Mouse (Mus musculus) myocyte (in vitro differentiated cells): Measurements from ENCODE around the gene Gmpr2. TPM values are rescaled to one million over a fixed set of nuclear protein-coding genes. Genes with fewer than 3 reads are reported as not detected.

ENCODE experiments used
- H3K27me3 ChIP-seq: one replicate; pipeline ENCODE4 v1.6.1; 2011; ENCODE audit not compliant: control insufficient read depth, insufficient read depth, insufficient read length
- H3K36me3 ChIP-seq: one replicate; pipeline ENCODE4 v1.6.1; 2011; ENCODE audit not compliant: control insufficient read depth, insufficient read depth
- H3K4me2 ChIP-seq: one replicate; pipeline ENCODE4 v1.6.1; 2011; ENCODE audit warnings: low read depth, control low read depth
- H3K4me3 ChIP-seq: one replicate; pipeline ENCODE4 v1.5.1; 2011; ENCODE audit warnings: mild to moderate bottlenecking, control low read depth, moderate library complexity
- H3K79me2 ChIP-seq: one replicate; pipeline ENCODE4 v1.6.1; 2011; ENCODE audit not compliant: control insufficient read depth, insufficient read depth
- H3ac ChIP-seq: one replicate; pipeline ENCODE4 v1.6.1; 2011; ENCODE audit not compliant: control insufficient read depth, insufficient read length
- CEBPB ChIP-seq: IDR thresholded peaks from 2 replicates; pipeline ENCODE4 v1.6.1; 2011; ENCODE audit warnings: mild to moderate bottlenecking, moderate library complexity; ENCODE audit not compliant: poor library complexity, insufficient read depth, severe bottlenecking
- E2F4 ChIP-seq: IDR thresholded peaks from one replicate; pipeline ENCODE4 v1.6.1; 2011; ENCODE audit warnings: mild to moderate bottlenecking, control low read depth, moderate library complexity; ENCODE audit not compliant: insufficient read depth
- MAX ChIP-seq: IDR thresholded peaks from one replicate; pipeline ENCODE4 v1.6.1; 2011; ENCODE audit warnings: low read depth, mild to moderate bottlenecking, control low read depth
- MYOD1 ChIP-seq, 3 experiments: IDR thresholded peaks; one replicate each; pipeline ENCODE4 v1.6.1; 2011; ENCODE audit warnings: control low read depth in 2 of 3, low read depth in 2 of 3, mild to moderate bottlenecking in 2 of 3, moderate library complexity in 1 of 3; ENCODE audit not compliant: insufficient read length in 2 of 3, control insufficient read depth in 1 of 3
- MYOG ChIP-seq, 3 experiments: IDR thresholded peaks; one replicate each; pipeline ENCODE4 v1.6.1; 2011; ENCODE audit warnings: control low read depth in 2 of 3, low read depth in 2 of 3, mild to moderate bottlenecking in 2 of 3; ENCODE audit not compliant: insufficient read length in 2 of 3, control insufficient read depth in 1 of 3, insufficient read depth in 1 of 3
- POLR2A ChIP-seq: IDR thresholded peaks from one replicate; pipeline ENCODE4 v1.6.1; 2011; ENCODE audit warnings: low read depth, mild to moderate bottlenecking, control low read depth, moderate library complexity; ENCODE audit not compliant: insufficient read length
- POLR2AphosphoS2 ChIP-seq: IDR thresholded peaks from one replicate; pipeline ENCODE4 v1.6.1; 2011; ENCODE audit warnings: low read depth, control low read depth; ENCODE audit not compliant: insufficient read length
- REST ChIP-seq: IDR thresholded peaks from one replicate; pipeline ENCODE4 v1.6.1; 2011; ENCODE audit warnings: mild to moderate bottlenecking, control low read depth, moderate library complexity; ENCODE audit not compliant: insufficient read depth, insufficient read length
- SRF ChIP-seq: IDR thresholded peaks from one replicate; pipeline ENCODE4 v1.6.1; 2011; ENCODE audit warnings: low read depth; ENCODE audit not compliant: control insufficient read depth, insufficient read length
- TCF12 ChIP-seq: IDR thresholded peaks from one replicate; pipeline ENCODE4 v1.6.1; 2011; ENCODE audit warnings: mild to moderate bottlenecking, control low read depth; ENCODE audit not compliant: poor library complexity, insufficient read depth, severe bottlenecking
- TCF3 ChIP-seq: IDR thresholded peaks from one replicate; pipeline ENCODE4 v1.6.1; 2011; ENCODE audit warnings: low read depth, control low read depth; ENCODE audit not compliant: insufficient read length
- USF1 ChIP-seq: IDR thresholded peaks from one replicate; pipeline ENCODE4 v1.6.1; 2011; ENCODE audit warnings: low read depth, mild to moderate bottlenecking, control low read depth, moderate library complexity
- polyA plus RNA-seq: library from polyadenylated mRNA; unstranded; fragments of >200 nt; fragmentation: generic; extraction: Trizol; gene quantifications from one replicate; pipeline ENCODE4 v1.2.1, GENCODE M21; 2012; ENCODE audit warnings: missing spikeins

Gmpr2 gene
- polyA plus RNA-seq, 1 experiment, result 11.9 TPM

DNA sequence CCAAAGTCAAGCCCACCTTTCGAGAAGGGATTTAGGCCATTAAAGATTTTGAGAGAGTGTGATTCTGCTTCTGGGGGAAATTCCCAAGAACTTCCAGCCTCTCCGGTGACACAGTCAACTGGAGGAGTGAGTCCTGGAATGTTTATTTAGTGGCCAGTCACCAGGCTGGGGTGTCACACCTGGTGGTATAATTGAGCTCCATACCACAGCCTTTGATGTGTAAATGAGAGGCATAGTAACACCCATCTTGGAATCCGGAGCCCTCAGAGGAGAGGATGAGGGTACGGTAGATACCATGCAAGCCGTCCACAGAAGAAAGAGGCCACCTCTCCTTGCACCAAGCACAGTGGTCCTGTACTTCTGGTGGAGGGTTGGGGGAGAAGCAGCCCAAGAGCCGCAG lies 31.0 kb downstream of the Gmpr2 start:
- Histone ChIP-seq H3K4me3 (no peak overlapping the region), H3ac (no peak overlapping the region), H3K27me3 (peaks cover 4% of the 10 kb centered on the region), H3K79me2 (no peaks in the 10 kb centered on the region), H3K36me3 (no peaks in the 10 kb centered on the region), H3K4me2 (no peak overlapping the region)
- no peak for TF ChIP-seq MAX
- no peak for TF ChIP-seq TCF12
- no peak for TF ChIP-seq SRF
- TF ChIP-seq USF1, result no peak
- TF ChIP-seq POLR2A, result no peak
- TF ChIP-seq TCF3, result no peak
- TF ChIP-seq MYOD1 (IDR thresholded peaks at IDR 0.05; ENCODE audit: control insufficient read depth in 1 of 3, insufficient read length in 2 of 3, low read depth in 2 of 3), result no peak
- TF ChIP-seq MYOG (IDR thresholded peaks at IDR 0.05; ENCODE audit: control insufficient read depth in 1 of 3, insufficient read depth in 1 of 3, insufficient read length in 2 of 3, low read depth in 2 of 3), result no peak
- TF ChIP-seq E2F4, result no peak
- no peak for TF ChIP-seq POLR2AphosphoS2
- TF ChIP-seq REST, result no peak

GRCm38 (mm10) chr14:55706051-55706600 lies 34.4 kb downstream of the Gmpr2 start:
- Histone ChIP-seq H3K79me2 (no peaks in the 10 kb centered on the region), H3K36me3 (no peaks in the 10 kb centered on the region), H3K27me3 (no peaks in the 10 kb centered on the region), H3K4me2 (no peak overlapping the region), H3K4me3 (no peak overlapping the region), H3ac (no peak overlapping the region)
- no peak for TF ChIP-seq TCF3
- TF ChIP-seq USF1, result no peak
- no peak for TF ChIP-seq TCF12
- no peak for TF ChIP-seq POLR2AphosphoS2
- no peak for TF ChIP-seq CEBPB
- no peak for TF ChIP-seq POLR2A
- TF ChIP-seq MYOG (IDR thresholded peaks at IDR 0.05; ENCODE audit: control insufficient read depth in 1 of 3, insufficient read depth in 1 of 3, insufficient read length in 2 of 3, low read depth in 2 of 3), result no peak
- TF ChIP-seq SRF, result no peak
- TF ChIP-seq MAX, result no peak
- TF ChIP-seq E2F4, result no peak
- no peak for TF ChIP-seq MYOD1 (IDR thresholded peaks at IDR 0.05; ENCODE audit: control insufficient read depth in 1 of 3, insufficient read length in 2 of 3, low read depth in 2 of 3)
- no peak for TF ChIP-seq REST

GRCm38 (mm10) chr14:55707397-55707796 lies 35.7 kb downstream of the Gmpr2 start:
- Histone ChIP-seq H3K27me3 (no peaks in the 10 kb centered on the region), H3ac (no peak overlapping the region), H3K36me3 (no peaks in the 10 kb centered on the region), H3K79me2 (no peaks in the 10 kb centered on the region), H3K4me2 (no peak overlapping the region), H3K4me3 (no peak overlapping the region)
- no peak for TF ChIP-seq REST
- no peak for TF ChIP-seq TCF3
- TF ChIP-seq USF1, result no peak
- TF ChIP-seq E2F4, result no peak
- no peak for TF ChIP-seq MYOG (IDR thresholded peaks at IDR 0.05; ENCODE audit: control insufficient read depth in 1 of 3, insufficient read depth in 1 of 3, insufficient read length in 2 of 3, low read depth in 2 of 3)

DNA sequence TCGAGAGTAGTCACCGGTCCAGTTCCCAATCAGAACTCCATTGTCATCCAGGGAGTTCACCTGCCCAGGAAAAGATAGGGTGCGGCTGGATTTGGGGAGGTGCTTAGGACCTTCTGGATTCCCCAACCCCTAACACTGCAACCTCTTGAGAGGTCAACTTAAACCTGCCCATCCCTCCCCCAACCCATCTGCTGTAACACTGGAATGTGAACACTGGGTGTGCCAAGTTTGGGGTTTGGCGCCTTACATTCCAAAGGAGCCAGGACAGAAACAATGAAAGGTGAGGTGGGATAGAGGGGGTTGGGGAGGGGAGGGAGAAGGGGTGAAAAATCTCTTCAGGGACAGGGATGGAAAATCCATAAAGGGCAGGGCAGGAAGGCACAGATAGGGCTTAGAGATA lies 37.8 kb downstream of the Gmpr2 start:
- H3K4me2 ChIP-seq, result no peak overlapping the region
- no peak for TF ChIP-seq TCF3
- no peak for TF ChIP-seq MYOG (IDR thresholded peaks at IDR 0.05; ENCODE audit: control insufficient read depth in 1 of 3, insufficient read depth in 1 of 3, insufficient read length in 2 of 3, low read depth in 2 of 3)
- TF ChIP-seq POLR2AphosphoS2, result no peak
- TF ChIP-seq CEBPB, result no peak
- no peak for TF ChIP-seq POLR2A
- no peak for TF ChIP-seq SRF
- TF ChIP-seq MYOD1 (IDR thresholded peaks at IDR 0.05; ENCODE audit: control insufficient read depth in 1 of 3, insufficient read length in 2 of 3, low read depth in 2 of 3), result no peak
- no peak for TF ChIP-seq TCF12
- TF ChIP-seq REST, result no peak
- no peak for TF ChIP-seq MAX
- no peak for TF ChIP-seq E2F4
- TF ChIP-seq USF1, result no peak
- H3K36me3 ChIP-seq, result no peaks in the 10 kb centered on the region
- no peak overlapping the region for H3K4me3 ChIP-seq
- H3ac ChIP-seq, result no peak overlapping the region
- no peaks in the 10 kb centered on the region for H3K79me2 ChIP-seq
- no peaks in the 10 kb centered on the region for H3K27me3 ChIP-seq

DNA sequence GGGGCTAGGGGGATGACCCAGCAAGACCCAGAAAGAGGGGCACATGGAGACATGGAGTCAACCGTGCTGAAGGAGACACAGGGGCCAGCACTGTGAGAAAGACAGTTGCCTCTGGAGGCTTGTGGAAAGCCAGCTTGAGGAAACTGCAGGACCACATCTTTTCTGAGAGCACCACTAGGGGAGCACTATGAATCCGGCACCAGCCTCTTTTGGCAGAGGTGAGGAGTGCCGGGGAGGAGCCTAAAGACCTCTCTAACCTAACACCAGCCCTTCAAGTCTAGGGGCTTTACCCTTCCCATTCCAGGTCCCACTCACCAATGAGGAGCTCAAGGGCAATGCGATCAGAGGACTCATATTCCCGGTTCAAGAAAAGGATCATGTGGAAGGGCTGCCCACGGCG lies 40.0 kb downstream of the Gmpr2 start:
- Histone ChIP-seq H3ac (no peak overlapping the region), H3K36me3 (no peaks in the 10 kb centered on the region), H3K4me3 (no peak overlapping the region), H3K4me2 (no peak overlapping the region), H3K79me2 (no peaks in the 10 kb centered on the region), H3K27me3 (no peaks in the 10 kb centered on the region)
- TF ChIP-seq USF1 (no peak), MYOD1 (IDR thresholded peaks at IDR 0.05; ENCODE audit: control insufficient read depth in 1 of 3, insufficient read length in 2 of 3, low read depth in 2 of 3) (no peak), TCF3 (no peak), SRF (no peak), TCF12 (no peak), POLR2AphosphoS2 (no peak), E2F4 (no peak)
